Mouse (Mus musculus) midbrain, embryonic 11.5 days (tissue): ENCODE results near the gene Dvl3. TPM values are rescaled to one million over a fixed set of nuclear protein-coding genes. Genes with fewer than 3 reads are reported as not detected.

Source experiments
- ATAC-seq: fragments of 200-750 bp; cut with Nextera tagmentation; 2 replicates; pipeline ENCODE4 v1.8.0; 2017; ENCODE audit warnings: moderate TSS enrichment, moderate library complexity; ENCODE audit not compliant: low FRiP score
- DNase-seq: peaks from one replicate; pipeline ENCODE4 v3.0.0; 2015; ENCODE audit warnings: low spot score; ENCODE audit errors: missing footprints
- H3K27ac ChIP-seq: fragments of 300-500 bp; sonication (generic); 2 replicates; pipeline ENCODE4 v1.5.1; 2014; ENCODE audit warnings: low read depth, low read length
- H3K27me3 ChIP-seq: fragments of 300-500 bp; sonication (generic); 2 replicates; pipeline ENCODE4 v1.6.1; 2014; ENCODE audit warnings: mild to moderate bottlenecking, low read length, moderate library complexity, mixed read lengths; ENCODE audit not compliant: control insufficient read depth, insufficient read depth
- H3K36me3 ChIP-seq: fragments of 300-500 bp; sonication (generic); 2 replicates; pipeline ENCODE4 v1.6.1; 2014; ENCODE audit warnings: mild to moderate bottlenecking, low read length, moderate library complexity, mixed read lengths; ENCODE audit not compliant: control insufficient read depth, insufficient read depth
- H3K4me1 ChIP-seq: fragments of 300-500 bp; sonication (generic); 2 replicates; pipeline ENCODE4 v1.6.1; 2014; ENCODE audit warnings: low read length; ENCODE audit not compliant: control insufficient read depth, insufficient read depth
- H3K4me2 ChIP-seq: fragments of 300-500 bp; sonication (generic); 2 replicates; pipeline ENCODE4 v1.6.1; 2014; ENCODE audit warnings: mild to moderate bottlenecking, moderate library complexity
- H3K4me3 ChIP-seq: fragments of 300-500 bp; sonication (generic); 2 replicates; pipeline ENCODE4 v1.5.1; 2014; ENCODE audit warnings: low read depth, low read length
- H3K9ac ChIP-seq: fragments of 300-500 bp; sonication (generic); 2 replicates; pipeline ENCODE4 v1.6.1; 2014; ENCODE audit warnings: low read length
- H3K9me3 ChIP-seq: fragments of 300-500 bp; sonication (generic); 2 replicates; pipeline ENCODE4 v1.6.1; 2016; ENCODE audit warnings: low read length; ENCODE audit not compliant: control insufficient read depth
- WGBS: fragments of 180-500 bp; shearing (Covaris S2); extraction: QIAGEN DNeasy Blood & Tissue Kit; methylation state at CpG from one replicate; pipeline ENCODE4 v1.1.7; 2014; 5-methylcytosine and 5-hydroxymethylcytosine counted together
- polyA plus RNA-seq: library from polyadenylated mRNA; unstranded; fragments of >200 nt; fragmentation: Nextera tagmentation; extraction: Ambion mirVana; gene quantifications from 2 replicates; pipeline ENCODE4 v1.2.1, GENCODE M21; 2014

The Dvl3 gene
- polyA plus RNA-seq = 47.7 and 49.6 TPM in 2 replicates

DNA sequence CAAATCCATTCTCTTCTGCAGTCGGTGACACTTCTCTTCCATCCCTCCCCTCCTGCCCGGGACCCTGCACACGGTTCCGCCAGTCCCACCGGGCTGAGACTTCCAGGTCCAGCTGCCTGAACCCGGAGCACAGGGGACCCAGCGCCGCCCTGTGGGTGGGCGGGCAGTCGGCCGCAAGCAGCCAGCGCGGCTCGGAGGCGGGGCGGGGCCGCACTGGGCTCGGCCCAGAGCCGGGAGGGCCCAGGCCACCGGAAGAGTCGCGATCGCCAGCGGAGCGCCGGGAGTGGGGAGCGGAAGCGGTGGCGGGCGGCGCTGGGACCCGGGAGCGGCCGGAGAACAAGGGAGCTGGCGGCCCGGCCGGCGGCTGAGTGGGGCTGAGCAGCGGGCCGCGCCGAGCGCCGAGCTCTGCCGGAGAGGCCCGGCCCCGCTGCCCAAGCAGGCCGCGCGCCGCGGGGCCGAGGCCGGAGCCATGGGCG lies at the start of gene Dvl3:
Gene Dvl3, plus strand, starts transcription at position 257 of the 476 bp plus-strand sequence.
- Histone ChIP-seq H3K4me3 (peak within 1 kb of the TSS; percentile 97), H3K27me3 (no peaks in the 10 kb centered on the region), H3K9ac (peak within 1 kb of the TSS; percentile 99), H3K4me1 (peaks cover 18% of the 10 kb centered on the region), H3K9me3 (no peaks in the 10 kb centered on the region), H3K4me2 (peak within 1 kb of the TSS; percentile 81), H3K27ac (peak within 1 kb of the TSS; percentile 85), H3K36me3 (no peaks in the 10 kb centered on the region)
- DNase-seq (peak; percentile 98), ATAC-seq (peak; percentile 96)
- WGBS = under 1% methylated on average over 48 of the region's 55 CpGs

GRCm38 (mm10) chr16:20470981-20471380 lies 45.8 kb upstream of the Dvl3 start:
- WGBS = 89% methylated on average over 2 of the region's 2 CpGs
- H3K4me1 ChIP-seq = no peaks in the 10 kb centered on the region
- no peak for ATAC-seq
- no peak overlapping the region for H3K4me2 ChIP-seq
- H3K9ac ChIP-seq = no peak overlapping the region
- no peak for DNase-seq
- no peak overlapping the region for H3K27ac ChIP-seq
- no peak overlapping the region for H3K4me3 ChIP-seq
- H3K36me3 ChIP-seq = no peaks in the 10 kb centered on the region
- H3K27me3 ChIP-seq = no peaks in the 10 kb centered on the region
- H3K9me3 ChIP-seq = no peaks in the 10 kb centered on the region

DNA sequence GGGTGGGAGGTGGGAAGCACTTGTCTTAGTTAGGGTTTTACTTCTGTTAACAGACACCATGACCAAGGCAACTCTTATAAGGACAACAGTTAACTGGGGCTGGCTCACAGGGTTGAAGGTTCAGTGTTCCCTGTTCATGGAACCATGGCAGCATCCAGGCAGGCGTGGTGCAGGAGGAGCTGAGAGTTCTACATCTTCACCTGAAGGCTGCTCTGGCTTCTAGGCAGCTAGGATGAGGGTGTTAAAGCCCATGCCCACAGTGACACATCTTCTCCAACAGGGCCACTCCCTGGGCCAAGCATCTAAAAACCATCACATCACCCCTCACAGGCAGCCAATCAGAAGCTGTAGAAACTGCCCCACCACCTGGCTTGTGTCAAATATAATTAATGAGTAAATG lies 45.1 kb upstream of the Dvl3 start:
- no peak for DNase-seq
- Histone ChIP-seq H3K9ac (no peak overlapping the region), H3K4me1 (no peaks in the 10 kb centered on the region), H3K9me3 (no peaks in the 10 kb centered on the region), H3K36me3 (no peaks in the 10 kb centered on the region), H3K4me2 (no peak overlapping the region), H3K27ac (no peak overlapping the region), H3K27me3 (no peaks in the 10 kb centered on the region), H3K4me3 (no peak overlapping the region)
- ATAC-seq = no peak
- 75% methylated on average over 1 of the region's 1 CpGs for WGBS

DNA sequence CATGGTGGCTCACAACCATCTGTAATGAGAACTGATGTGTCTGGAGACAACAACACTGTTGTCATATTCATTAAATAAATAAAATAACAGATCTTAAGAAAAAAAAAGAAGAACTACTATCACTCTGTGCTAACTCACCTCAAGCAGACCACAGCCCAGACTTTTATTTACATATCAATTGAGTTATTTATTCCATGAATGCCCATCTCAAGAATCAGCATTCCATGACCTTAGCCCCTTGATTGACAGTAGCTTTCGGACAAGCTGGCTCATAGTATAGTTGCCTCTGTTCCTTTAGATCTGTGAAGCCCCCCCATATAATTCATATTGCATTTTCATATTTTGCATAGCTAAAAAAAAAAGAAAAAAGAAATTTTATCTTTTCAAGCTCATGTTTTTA lies 43.0 kb upstream of the Dvl3 start:
- no peak overlapping the region for H3K4me3 ChIP-seq
- H3K4me2 ChIP-seq = no peak overlapping the region
- 90% methylated on average over 1 of the region's 1 CpGs for WGBS

DNA sequence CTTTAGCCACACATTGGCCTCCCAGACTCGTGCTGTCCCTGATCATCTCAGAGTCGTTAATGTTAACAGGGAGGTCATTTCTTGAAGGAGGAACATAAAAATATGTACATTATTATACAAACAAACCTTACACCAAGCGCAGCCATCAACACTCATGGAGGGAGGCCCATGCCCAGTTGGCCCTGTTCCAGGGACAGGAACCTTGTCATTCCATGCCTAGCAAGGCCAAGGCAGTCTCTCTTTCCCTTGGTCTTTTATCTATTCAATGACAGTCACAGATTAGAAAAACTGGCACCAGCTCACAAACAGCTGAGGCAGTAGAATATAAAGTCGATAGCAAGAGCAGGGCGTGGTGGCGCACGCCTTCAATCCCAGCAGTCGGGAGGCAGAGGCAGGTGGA lies 42.6 kb upstream of the Dvl3 start:
- Histone ChIP-seq H3K4me1 (no peaks in the 10 kb centered on the region), H3K27me3 (no peaks in the 10 kb centered on the region), H3K27ac (no peak overlapping the region), H3K36me3 (no peaks in the 10 kb centered on the region), H3K4me2 (no peak overlapping the region), H3K9ac (no peak overlapping the region), H3K4me3 (no peak overlapping the region), H3K9me3 (no peaks in the 10 kb centered on the region)
- 94% methylated on average over 8 of the region's 8 CpGs for WGBS
- ATAC-seq (no peak), DNase-seq (no peak)

More for the DNA sequence above, 43.0 kb upstream of the Dvl3 start:
- ATAC-seq = no peak
- H3K27ac ChIP-seq = no peak overlapping the region
- no peaks in the 10 kb centered on the region for H3K9me3 ChIP-seq
- no peaks in the 10 kb centered on the region for H3K27me3 ChIP-seq
- DNase-seq = no peak
- no peak overlapping the region for H3K9ac ChIP-seq
- H3K4me1 ChIP-seq = no peaks in the 10 kb centered on the region
- H3K36me3 ChIP-seq = no peaks in the 10 kb centered on the region

DNA sequence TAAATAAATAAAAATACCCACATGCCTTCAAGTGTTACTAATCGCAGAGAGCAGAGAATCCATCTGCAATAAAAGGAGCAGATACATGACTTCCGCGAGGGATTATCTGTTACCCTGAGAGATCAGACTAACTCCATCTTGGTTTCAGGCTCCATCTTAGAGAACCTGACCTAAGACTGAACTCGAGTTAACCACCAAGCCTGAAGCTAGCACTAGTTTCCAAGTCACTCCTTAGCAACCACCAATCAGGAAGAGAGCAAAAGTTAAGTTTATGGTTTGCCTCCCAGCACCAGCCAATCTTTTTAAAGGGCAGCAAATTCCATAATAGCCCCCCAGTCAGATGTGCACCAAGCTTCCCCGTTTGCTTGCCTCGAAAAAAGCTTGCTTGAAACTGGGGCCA lies 42.0 kb upstream of the Dvl3 start:
- Histone ChIP-seq H3K36me3 (no peaks in the 10 kb centered on the region), H3K27ac (no peak overlapping the region), H3K27me3 (no peaks in the 10 kb centered on the region), H3K9ac (no peak overlapping the region), H3K4me2 (no peak overlapping the region), H3K4me3 (no peak overlapping the region), H3K4me1 (no peaks in the 10 kb centered on the region), H3K9me3 (no peaks in the 10 kb centered on the region)
- WGBS = 84% methylated on average over 6 of the region's 6 CpGs
- DNase-seq (no peak), ATAC-seq (no peak)

GRCm38 (mm10) chr16:20475335-20475734 lies 41.4 kb upstream of the Dvl3 start:
- H3K4me1 ChIP-seq = no peaks in the 10 kb centered on the region
- no peaks in the 10 kb centered on the region for H3K9me3 ChIP-seq
- H3K9ac ChIP-seq = no peak overlapping the region
- no peak for DNase-seq
- ATAC-seq = no peak
- H3K36me3 ChIP-seq = no peaks in the 10 kb centered on the region
- WGBS = 82% methylated on average over 1 of the region's 1 CpGs
- no peak overlapping the region for H3K4me3 ChIP-seq
- H3K27ac ChIP-seq = no peak overlapping the region
- no peaks in the 10 kb centered on the region for H3K27me3 ChIP-seq
- no peak overlapping the region for H3K4me2 ChIP-seq

GRCm38 (mm10) chr16:20476857-20477256 lies 39.9 kb upstream of the Dvl3 start:
- no peaks in the 10 kb centered on the region for H3K27me3 ChIP-seq
- H3K4me1 ChIP-seq = no peaks in the 10 kb centered on the region
- H3K36me3 ChIP-seq = no peaks in the 10 kb centered on the region
- H3K4me2 ChIP-seq = no peak overlapping the region
- H3K27ac ChIP-seq = no peak overlapping the region
- WGBS = 80% methylated on average over 1 of the region's 1 CpGs
- H3K9ac ChIP-seq = no peak overlapping the region
- no peak overlapping the region for H3K4me3 ChIP-seq
- ATAC-seq = no peak
- H3K9me3 ChIP-seq = no peaks in the 10 kb centered on the region
- DNase-seq = no peak

- no peak for ATAC-seq
- Histone ChIP-seq H3K9ac (no peak overlapping the region), H3K27ac (no peak overlapping the region), H3K27me3 (no peaks in the 10 kb centered on the region), H3K4me1 (no peaks in the 10 kb centered on the region), H3K9me3 (no peaks in the 10 kb centered on the region), H3K4me3 (no peak overlapping the region), H3K4me2 (no peak overlapping the region), H3K36me3 (no peaks in the 10 kb centered on the region)
- 66% methylated on average over 3 of the region's 3 CpGs for WGBS
- no peak for DNase-seq
Observed at GRCm38 (mm10) chr16:20477270-20477669, 39.5 kb upstream of the Dvl3 start.

GRCm38 (mm10) chr16:20478504-20478903 lies 38.3 kb upstream of the Dvl3 start:
- Histone ChIP-seq H3K9me3 (no peaks in the 10 kb centered on the region), H3K36me3 (no peaks in the 10 kb centered on the region), H3K27me3 (no peaks in the 10 kb centered on the region), H3K9ac (no peak overlapping the region), H3K27ac (no peak overlapping the region), H3K4me2 (no peak overlapping the region), H3K4me1 (no peaks in the 10 kb centered on the region), H3K4me3 (no peak overlapping the region)
- no peak for ATAC-seq
- no peak for DNase-seq
- 64% methylated on average over 2 of the region's 2 CpGs for WGBS
